Mouse (Mus musculus) midbrain, embryonic 12.5 days (tissue): ENCODE data around the gene Magi1. TPM values are rescaled to one million over a fixed set of nuclear protein-coding genes. Genes with fewer than 3 reads are reported as not detected.

Experiments used
- ATAC-seq: fragments of 200-750 bp; cut with Nextera tagmentation; 2 replicates; pipeline ENCODE4 v1.8.0; 2017; ENCODE audit warnings: low read depth, moderate TSS enrichment, moderate library complexity; ENCODE audit not compliant: low FRiP score
- H3K27ac ChIP-seq: fragments of 300-500 bp; sonication (generic); replicated peaks from 2 replicates; pipeline ENCODE4 v1.5.1; 2016; ENCODE audit warnings: mild to moderate bottlenecking
- H3K27me3 ChIP-seq: fragments of 300-500 bp; sonication (generic); 2 replicates; pipeline ENCODE4 v1.6.1; 2016; ENCODE audit warnings: mild to moderate bottlenecking
- H3K36me3 ChIP-seq: fragments of 300-500 bp; sonication (generic); 2 replicates; pipeline ENCODE4 v1.6.1; 2016
- H3K4me1 ChIP-seq: fragments of 300-500 bp; sonication (generic); 2 replicates; pipeline ENCODE4 v1.6.1; 2016
- H3K4me2 ChIP-seq: fragments of 300-500 bp; sonication (generic); replicated peaks from 2 replicates; pipeline ENCODE4 v1.6.1; 2016; ENCODE audit warnings: mild to moderate bottlenecking, moderate library complexity
- H3K4me3 ChIP-seq: fragments of 300-500 bp; sonication (generic); 2 replicates; pipeline ENCODE4 v1.5.1; 2016; ENCODE audit warnings: mild to moderate bottlenecking
- H3K9ac ChIP-seq: fragments of 300-500 bp; sonication (generic); replicated peaks from 2 replicates; pipeline ENCODE4 v1.6.1; 2016; ENCODE audit warnings: mild to moderate bottlenecking, moderate library complexity
- H3K9me3 ChIP-seq: fragments of 300-500 bp; sonication (generic); 2 replicates; pipeline ENCODE4 v1.6.1; 2016; ENCODE audit warnings: mild to moderate bottlenecking
- WGBS: fragments of 180-500 bp; shearing (Covaris S2); methylation state at CpG from one replicate; pipeline ENCODE4 v1.1.7; 2016; 5-methylcytosine and 5-hydroxymethylcytosine counted together
- polyA plus RNA-seq: library from polyadenylated mRNA; unstranded; fragments of >200 nt; fragmentation: Nextera tagmentation; extraction: Ambion mirVana; gene quantifications from 2 replicates; pipeline ENCODE4 v1.2.1, GENCODE M21; 2016

Magi1 gene
- polyA plus RNA-seq, 1 experiment from 2014 or later, result 45.1 TPM

GRCm38 (mm10) chr6:93922931-93923330 lies 360.8 kb downstream of the Magi1 start:
- H3K36me3 ChIP-seq, result no peaks in the 10 kb centered on the region
- H3K9ac ChIP-seq, result no peak overlapping the region
- H3K27me3 ChIP-seq, result no peaks in the 10 kb centered on the region
- no peak overlapping the region for H3K4me2 ChIP-seq
- peak overlapping the region; percentile 42; the same call in 1 of the 2 replicates for H3K27ac ChIP-seq
- WGBS, result 84% methylated on average over 7 of the region's 7 CpGs
- no peak for ATAC-seq
- H3K4me1 ChIP-seq, result peaks cover 12% of the 10 kb centered on the region
- no peaks in the 10 kb centered on the region for H3K9me3 ChIP-seq
- H3K4me3 ChIP-seq, result no peak overlapping the region

- H3K4me3 ChIP-seq, result peak overlapping the region; percentile 49
- H3K9me3 ChIP-seq, result no peaks in the 10 kb centered on the region
- H3K9ac ChIP-seq, result peak overlapping the region; percentile 64
- H3K4me1 ChIP-seq, result peaks cover 56% of the 10 kb centered on the region
- 2% methylated on average over 22 of the region's 22 CpGs for WGBS
- H3K27me3 ChIP-seq, result no peaks in the 10 kb centered on the region
- H3K27ac ChIP-seq, result peak overlapping the region; percentile 98
- ATAC-seq, result peak; percentile 69
- peak overlapping the region; percentile 72 for H3K4me2 ChIP-seq
- H3K36me3 ChIP-seq, result no peaks in the 10 kb centered on the region
Measured at GRCm38 (mm10) chr6:93913226-93913861, 370.4 kb downstream of the Magi1 start.

GRCm38 (mm10) chr6:93912582-93913225 lies 371.0 kb downstream of the Magi1 start:
- peak overlapping the region; percentile 49 for H3K4me3 ChIP-seq
- peak; percentile 92 for ATAC-seq
- under 1% methylated on average over 20 of the region's 20 CpGs for WGBS
- H3K27ac ChIP-seq, result peak overlapping the region; percentile 98
- no peaks in the 10 kb centered on the region for H3K9me3 ChIP-seq
- H3K27me3 ChIP-seq, result no peaks in the 10 kb centered on the region
- no peaks in the 10 kb centered on the region for H3K36me3 ChIP-seq
- H3K9ac ChIP-seq, result peak overlapping the region; percentile 64
- H3K4me1 ChIP-seq, result peaks cover 56% of the 10 kb centered on the region
- peak overlapping the region; percentile 72 for H3K4me2 ChIP-seq

- H3K27me3 ChIP-seq, result no peaks in the 10 kb centered on the region
- WGBS, result 3% methylated on average over 8 of the region's 8 CpGs
- H3K4me1 ChIP-seq, result peaks cover 56% of the 10 kb centered on the region
Measured at GRCm38 (mm10) chr6:93912003-93912581, 371.6 kb downstream of the Magi1 start.

DNA sequence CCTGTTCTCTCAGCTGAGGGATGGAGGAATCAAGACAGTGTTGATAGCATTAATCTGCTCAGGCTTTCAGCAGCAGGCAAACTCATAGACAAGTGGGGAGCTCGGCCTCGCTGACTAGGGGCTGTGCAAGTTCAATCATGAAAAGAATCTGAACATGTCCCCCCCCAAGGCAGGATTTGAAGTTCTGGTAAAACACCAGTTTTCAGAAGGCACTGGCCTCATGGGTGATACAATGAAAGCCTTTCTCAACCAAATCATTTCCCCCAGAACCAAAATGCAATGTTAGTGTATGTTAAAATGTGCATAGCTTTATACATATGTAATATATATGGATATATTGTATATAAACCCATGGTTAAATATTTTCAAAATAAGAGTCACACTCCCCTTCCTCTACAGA lies 372.3 kb downstream of the Magi1 start:
- Histone ChIP-seq H3K9me3 (no peaks in the 10 kb centered on the region), H3K4me3 (peak overlapping the region; percentile 49), H3K9ac (peak overlapping the region; percentile 64), H3K36me3 (no peaks in the 10 kb centered on the region), H3K27me3 (no peaks in the 10 kb centered on the region), H3K27ac (peak overlapping the region; percentile 98), H3K4me1 (peaks cover 56% of the 10 kb centered on the region), H3K4me2 (peak overlapping the region; percentile 72)
- 13% methylated on average over 2 of the region's 2 CpGs for WGBS
- ATAC-seq, result no peak

More at GRCm38 (mm10) chr6:93912003-93912581, 371.6 kb downstream of the Magi1 start:
- ATAC-seq, result peak; percentile 2; the same call in 1 of the 2 replicates
- H3K9ac ChIP-seq, result peak overlapping the region; percentile 64
- no peaks in the 10 kb centered on the region for H3K36me3 ChIP-seq
- H3K4me3 ChIP-seq, result peak overlapping the region; percentile 49
- H3K27ac ChIP-seq, result peak overlapping the region; percentile 98
- peak overlapping the region; percentile 72 for H3K4me2 ChIP-seq
- H3K9me3 ChIP-seq, result no peaks in the 10 kb centered on the region

GRCm38 (mm10) chr6:93909976-93910375 lies 373.7 kb downstream of the Magi1 start:
- WGBS, result 87% methylated on average over 4 of the region's 4 CpGs
- Histone ChIP-seq H3K4me3 (peak overlapping the region; percentile 49; the same call in 1 of the 2 replicates), H3K4me1 (peaks cover 49% of the 10 kb centered on the region), H3K27me3 (no peaks in the 10 kb centered on the region), H3K4me2 (peak overlapping the region; percentile 72), H3K27ac (no peak overlapping the region), H3K36me3 (no peaks in the 10 kb centered on the region), H3K9ac (no peak overlapping the region), H3K9me3 (no peaks in the 10 kb centered on the region)
- ATAC-seq, result no peak

GRCm38 (mm10) chr6:93904987-93905386 lies 378.7 kb downstream of the Magi1 start:
- Histone ChIP-seq H3K4me2 (no peak overlapping the region), H3K27me3 (no peaks in the 10 kb centered on the region), H3K4me3 (no peak overlapping the region), H3K4me1 (peaks cover 12% of the 10 kb centered on the region), H3K9me3 (no peaks in the 10 kb centered on the region), H3K27ac (no peak overlapping the region), H3K36me3 (0 out of 2 replicates have a peak, but pooled peaks cover 6% of the 10 kb centered on the region), H3K9ac (no peak overlapping the region)
- WGBS, result 87% methylated on average over 2 of the region's 2 CpGs
- ATAC-seq, result no peak

DNA sequence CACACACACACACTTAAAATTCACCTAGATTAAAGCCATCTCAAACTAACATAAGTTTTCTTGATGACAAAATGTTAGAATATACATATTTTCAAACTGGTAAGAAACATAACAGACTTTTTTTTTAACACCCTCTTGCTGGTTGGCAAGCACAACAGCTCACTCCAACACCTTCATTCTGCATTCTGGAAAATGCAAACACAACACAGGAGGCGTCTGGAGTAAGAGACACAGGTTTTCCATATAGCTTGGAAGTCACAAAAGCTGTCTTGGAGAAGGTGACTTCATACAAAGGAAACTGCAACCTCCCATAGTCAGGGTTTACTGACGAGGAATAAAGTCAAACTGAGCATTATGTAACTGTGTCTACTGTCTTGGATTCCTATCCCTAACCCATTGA lies 381.5 kb downstream of the Magi1 start:
- H3K4me1 ChIP-seq, result no peaks in the 10 kb centered on the region
- WGBS, result 83% methylated on average over 2 of the region's 2 CpGs
- H3K9ac ChIP-seq, result no peak overlapping the region
- H3K27ac ChIP-seq, result no peak overlapping the region
- H3K36me3 ChIP-seq, result 0 out of 2 replicates have a peak, but pooled peaks cover 6% of the 10 kb centered on the region
- no peak for ATAC-seq
- H3K9me3 ChIP-seq, result no peaks in the 10 kb centered on the region
- no peak overlapping the region for H3K4me2 ChIP-seq
- H3K27me3 ChIP-seq, result no peaks in the 10 kb centered on the region
- no peak overlapping the region for H3K4me3 ChIP-seq

GRCm38 (mm10) chr6:93901408-93901807 lies 382.3 kb downstream of the Magi1 start:
- Histone ChIP-seq H3K9ac (no peak overlapping the region), H3K4me1 (no peaks in the 10 kb centered on the region), H3K27ac (no peak overlapping the region), H3K4me2 (no peak overlapping the region), H3K9me3 (no peaks in the 10 kb centered on the region), H3K4me3 (no peak overlapping the region), H3K36me3 (0 out of 2 replicates have a peak, but pooled peaks cover 6% of the 10 kb centered on the region), H3K27me3 (no peaks in the 10 kb centered on the region)
- ATAC-seq, result no peak
- WGBS, result 89% methylated on average over 2 of the region's 2 CpGs

DNA sequence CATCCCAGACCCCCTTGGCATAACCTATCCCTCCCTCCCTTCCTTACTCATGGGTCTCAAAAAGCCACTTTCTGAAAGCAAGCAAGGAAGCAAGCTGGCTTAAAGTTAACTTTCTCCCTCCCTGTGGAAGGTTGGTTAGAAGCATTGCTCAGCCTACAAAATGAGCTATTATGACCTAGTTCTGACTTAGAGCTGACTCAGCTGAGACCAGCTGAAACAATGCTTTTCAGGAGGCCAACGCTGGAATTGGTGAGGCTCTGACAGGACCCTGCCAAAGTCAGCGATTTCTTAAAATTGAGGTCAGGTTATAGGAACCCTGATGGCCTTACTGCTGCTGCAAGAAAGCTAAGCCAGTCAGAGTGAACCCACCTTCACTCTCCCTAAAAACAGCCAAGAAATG lies 386.2 kb downstream of the Magi1 start:
- no peak overlapping the region for H3K4me3 ChIP-seq
- ATAC-seq, result no peak
- no peaks in the 10 kb centered on the region for H3K9me3 ChIP-seq
- 0 out of 2 replicates have a peak, but pooled peaks cover 5% of the 10 kb centered on the region for H3K4me1 ChIP-seq
- WGBS, result 90% methylated on average over 2 of the region's 2 CpGs
- H3K4me2 ChIP-seq, result no peak overlapping the region
- no peak overlapping the region for H3K27ac ChIP-seq
- no peak overlapping the region for H3K9ac ChIP-seq
- H3K27me3 ChIP-seq, result no peaks in the 10 kb centered on the region
- H3K36me3 ChIP-seq, result 0 out of 2 replicates have a peak, but pooled peaks cover 3% of the 10 kb centered on the region

DNA sequence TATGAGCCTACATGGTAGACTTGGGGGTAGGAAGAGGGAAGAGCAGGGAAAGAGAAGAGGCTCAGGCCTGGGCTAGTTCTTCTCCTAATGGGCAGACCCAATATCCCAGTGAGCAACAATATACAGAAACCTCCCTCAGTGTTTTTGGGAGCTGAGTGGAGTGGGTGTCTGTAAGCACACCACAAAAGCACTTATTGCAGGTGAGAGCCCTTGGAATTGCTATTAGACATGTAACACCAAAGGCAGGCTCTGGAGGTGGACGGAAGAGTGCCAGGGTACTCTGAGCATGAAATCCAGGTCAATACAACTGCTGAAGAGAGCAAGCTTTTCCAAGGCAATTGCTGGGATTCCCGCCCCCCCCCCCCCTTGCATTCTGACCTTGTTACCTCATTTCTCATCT lies 388.0 kb downstream of the Magi1 start:
- 0 out of 2 replicates have a peak, but pooled peaks cover 5% of the 10 kb centered on the region for H3K4me1 ChIP-seq
- no peak overlapping the region for H3K4me2 ChIP-seq
- H3K27me3 ChIP-seq, result no peaks in the 10 kb centered on the region
- no peak overlapping the region for H3K4me3 ChIP-seq
- ATAC-seq, result no peak
- H3K9me3 ChIP-seq, result no peaks in the 10 kb centered on the region
- H3K9ac ChIP-seq, result no peak overlapping the region
- 58% methylated on average over 2 of the region's 2 CpGs for WGBS
- no peak overlapping the region for H3K27ac ChIP-seq
- H3K36me3 ChIP-seq, result peaks cover 7% of the 10 kb centered on the region; the same call in 1 of the 2 replicates

DNA sequence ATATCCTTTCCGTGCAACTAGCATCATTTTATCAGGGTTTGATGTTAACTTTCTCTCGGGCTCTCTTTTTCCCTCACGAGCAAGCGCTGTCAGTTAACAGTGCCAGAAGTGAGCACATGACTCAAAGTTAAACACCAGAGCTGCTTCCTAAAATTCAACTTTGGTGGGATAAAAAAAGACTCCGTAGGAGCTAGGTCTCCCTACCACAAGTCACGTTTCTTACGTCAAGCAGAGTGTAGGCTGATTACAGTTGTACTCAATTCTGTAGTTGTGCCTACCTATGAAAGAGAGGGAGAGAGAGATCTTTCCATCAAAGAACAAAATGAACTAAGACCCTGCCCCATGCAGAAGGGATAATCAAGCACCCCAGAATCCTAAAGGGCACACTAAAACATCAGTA lies 389.8 kb downstream of the Magi1 start:
- Histone ChIP-seq H3K4me1 (0 out of 2 replicates have a peak, but pooled peaks cover 8% of the 10 kb centered on the region), H3K36me3 (peaks cover 10% of the 10 kb centered on the region; the same call in 1 of the 2 replicates), H3K27ac (no peak overlapping the region), H3K9me3 (no peaks in the 10 kb centered on the region), H3K4me3 (no peak overlapping the region), H3K27me3 (no peaks in the 10 kb centered on the region), H3K9ac (no peak overlapping the region), H3K4me2 (no peak overlapping the region)
- no peak for ATAC-seq
- WGBS, result 81% methylated on average over 7 of the region's 7 CpGs
